Comparison of ENCODE assay signal across 24 mouse cellular contexts in genomic region chr3:131312340-131312739, GRCm38 (mm10). TPM values are rescaled to one million over a fixed set of nuclear protein-coding genes. Genes with fewer than 3 reads are reported as not detected.
A peak's percentile ranks its signal among the peaks of the same experiment; 100 is the strongest.
DNase-seq lines count a peak whose midpoint lies in the region; ATAC-seq and TF ChIP-seq lines count a peak whose summit lies in the region.
"Had no signal": no experiment of that assay in that cellular context is flagged by ENCODE, and none has a peak within 500 bp of the region (broad histone marks: within the 10 kb centered on the region; RNA-seq: fewer than 3 reads in every experiment).

No protein-coding gene starts in this region.

- TF ChIP-seq POLR2A in liver, adult 2 months (IDR thresholded peaks at IDR 0.05; ENCODE audit: extremely low read depth, insufficient read depth, low read length) = no peak

- H3K9ac ChIP-seq in liver, adult 2 months (ENCODE audit: low read depth, low read length) = no peak overlapping the region
- H3K9ac ChIP-seq in liver, embryonic 12.5 days = no peak overlapping the region
- H3K9ac ChIP-seq in liver, postnatal 0 days (replicated peaks) = no peak overlapping the region
- H3K9ac ChIP-seq: embryonic facial prominence, embryonic 13.5 days; forebrain, embryonic 13.5 days; heart, embryonic 15.5 days; hindbrain, embryonic 13.5 days had no signal

- H3K9me3 ChIP-seq in liver, embryonic 12.5 days (replicated peaks) = peaks cover 7% of the 10 kb centered on the region; the same call in 1 of the 2 replicates
- peaks cover 3% of the 10 kb centered on the region; the same call in 1 of the 2 replicates for H3K9me3 ChIP-seq in liver, postnatal 0 days (ENCODE audit: low read length)

- no peak overlapping the region for H3K4me3 ChIP-seq in liver, adult 2 months (ENCODE audit: insufficient read depth, low read depth, low read length)
- no peak overlapping the region for H3K4me3 ChIP-seq in liver, embryonic 12.5 days
- no peak overlapping the region for H3K4me3 ChIP-seq in liver, postnatal 0 days (ENCODE audit: low read depth, low read length)
- H3K4me3 ChIP-seq: embryonic facial prominence, embryonic 13.5 days; forebrain, embryonic 13.5 days; heart, adult 2 months; heart, embryonic 15.5 days; hindbrain, embryonic 13.5 days had no signal

- no peaks in the 10 kb centered on the region for H3K27me3 ChIP-seq in liver, adult 2 months (ENCODE audit: control insufficient read depth, insufficient read depth, low read length)
- H3K27me3 ChIP-seq in liver, embryonic 12.5 days (replicated peaks) = no peaks in the 10 kb centered on the region
- no peaks in the 10 kb centered on the region for H3K27me3 ChIP-seq in liver, postnatal 0 days (ENCODE audit: insufficient read depth, low read length)
- H3K27me3 ChIP-seq: embryonic facial prominence, embryonic 13.5 days; forebrain, embryonic 13.5 days; heart, embryonic 15.5 days; hindbrain, embryonic 13.5 days; Patski had no signal

- peak; percentile 69; the same call in 1 of the 2 replicates for TF ChIP-seq EP300 in liver, postnatal 0 days (IDR thresholded peaks at IDR 0.05; ENCODE audit: low read depth)

- no peaks in the 10 kb centered on the region for H3K79me2 ChIP-seq in liver, adult 2 months (ENCODE audit: control insufficient read depth, insufficient read depth, low read length)

- no peak for TF ChIP-seq CTCF in liver, adult 2 months (IDR thresholded peaks at IDR 0.05; ENCODE audit: low read depth, low read length)
- no peak for TF ChIP-seq CTCF in liver, postnatal 0 days (IDR thresholded peaks at IDR 0.05; ENCODE audit: low read depth)

- peak; percentile 99 for DNase-seq in liver, adult 2 months (ENCODE audit: extremely low read depth, low read depth, low spot score)
- no peak for DNase-seq in liver
- peak; percentile 39 for DNase-seq in liver, postnatal 0 days
- no peak for DNase-seq in frontal cortex, postnatal 14 days (ENCODE audit: low spot score in 2 of 2)
- DNase-seq in gastrocnemius, postnatal 25 days = no peak
- no peak for DNase-seq in natural killer cell, adult 2 months (ENCODE audit: low spot score in 2 of 2)
- DNase-seq: adrenal gland, postnatal 14 days; B cell, adult 2 months; cerebellum, adult 11-12 months; cerebellum, adult 9-11 months; cerebellum, postnatal 36 days; gastrocnemius, postnatal 10 days; heart, adult 2 months; heart, postnatal 14 days had no signal

- H3K27ac ChIP-seq in liver, adult 2 months (replicated peaks; ENCODE audit: insufficient read depth, low read depth, low read length) = peak overlapping the region; percentile 64
- no peak overlapping the region for H3K27ac ChIP-seq in liver, embryonic 12.5 days
- no peak overlapping the region for H3K27ac ChIP-seq in liver, postnatal 0 days (ENCODE audit: low read depth)
- H3K27ac ChIP-seq: embryonic facial prominence, embryonic 13.5 days; forebrain, embryonic 13.5 days; heart, adult 2 months; heart, embryonic 15.5 days; hindbrain, embryonic 13.5 days had no signal

- 16% methylated on average over 9 of the region's 9 CpGs for WGBS in liver, adult 2 months
- WGBS in liver, embryonic 12.5 days (ENCODE audit: insufficient replicate concordance) = 61% methylated on average over 9 of the region's 9 CpGs
- 63% methylated on average over 9 of the region's 9 CpGs for WGBS in liver, postnatal 0 days (ENCODE audit: insufficient replicate concordance)

- ATAC-seq in liver, embryonic 12.5 days = no peak
- peak; percentile 86 for ATAC-seq in liver, postnatal 0 days
- ATAC-seq: activated CD4-positive, CD25-positive, alpha-beta regulatory T cell, adult 4 months; CD4-positive, CD25-positive, alpha-beta regulatory T cell, adult 4 months; forebrain, embryonic 13.5 days; Patski had no signal

- peaks cover 17% of the 10 kb centered on the region for H3K4me1 ChIP-seq in liver, adult 2 months (ENCODE audit: control insufficient read depth, insufficient read depth, low read length)
- no peaks in the 10 kb centered on the region for H3K4me1 ChIP-seq in liver, embryonic 12.5 days
- peaks cover 6% of the 10 kb centered on the region; the same call in 1 of the 2 replicates for H3K4me1 ChIP-seq in liver, postnatal 0 days (ENCODE audit: insufficient read depth)
- H3K4me1 ChIP-seq: embryonic facial prominence, embryonic 13.5 days; heart, embryonic 15.5 days; hindbrain, embryonic 13.5 days had no signal

- no peaks in the 10 kb centered on the region for H3K36me3 ChIP-seq in liver, adult 2 months (ENCODE audit: control insufficient read depth, insufficient read depth, low read length)
- H3K36me3 ChIP-seq in liver, embryonic 12.5 days = no peaks in the 10 kb centered on the region
- H3K36me3 ChIP-seq in liver, postnatal 0 days (replicated peaks; ENCODE audit: insufficient read depth, low read length) = no peaks in the 10 kb centered on the region
- H3K36me3 ChIP-seq: embryonic facial prominence, embryonic 13.5 days; G1E; heart, embryonic 15.5 days; hindbrain, embryonic 13.5 days had no signal

- peak overlapping the region; percentile 10; the same call in 1 of the 2 replicates for H3K4me2 ChIP-seq in liver, embryonic 12.5 days
- no peak overlapping the region for H3K4me2 ChIP-seq in liver, postnatal 0 days (ENCODE audit: low read depth, low read length)
- H3K4me2 ChIP-seq: embryonic facial prominence, embryonic 13.5 days; forebrain, embryonic 13.5 days; heart, embryonic 11.5 days; heart, embryonic 15.5 days; hindbrain, embryonic 13.5 days had no signal

RNA-seq across cellular contexts. Expression of gene Cyp2u1, which starts 9.3 kb away (rescaled TPM):
- total RNA-seq in liver, adult 2 months (2014; rRNA removed) = 6.0 and 17.4 TPM in 2 replicates
- polyA plus RNA-seq in liver, adult 2 months (2012; rRNA removed) = 10.4 and 21.0 TPM in 2 replicates
- 0.29 and 0.67 TPM in 2 replicates for polyA plus RNA-seq in liver, embryonic 12.5 days (2016; fragmentation: Nextera tagmentation; extraction: Ambion mirVana)
- 1.2 and 1.4 TPM in 2 replicates for polyA plus RNA-seq in liver, postnatal 0 days (2015; fragmentation: Nextera tagmentation; extraction: Ambion mirVana)
- total RNA-seq in gastrocnemius, postnatal 25 days (2021) = 10 to 100 TPM; 10.4 to 12.3 TPM
- polyA plus RNA-seq: G1E had no signal

RNA-seq across cellular contexts. Expression of gene Hadh, which starts 40.4 kb away (rescaled TPM):
- total RNA-seq in liver, adult 2 months (2014; rRNA removed) = 282 and 302 TPM in 2 replicates
- polyA plus RNA-seq in liver, adult 2 months (2012; rRNA removed) = 366 and 410 TPM in 2 replicates
- polyA plus RNA-seq in liver, embryonic 12.5 days (2016; fragmentation: Nextera tagmentation; extraction: Ambion mirVana) = 72.7 and 74.3 TPM in 2 replicates
- polyA plus RNA-seq in liver, postnatal 0 days (2015; fragmentation: Nextera tagmentation; extraction: Ambion mirVana) = 279 and 305 TPM in 2 replicates
- 100 to 1,000 TPM; 159 to 184 TPM for total RNA-seq in gastrocnemius, postnatal 25 days (2021)

Comparison
In these comparisons a context has a peak if more than half of its experiments do, and no peak if none do; other contexts are left out.
1. DNase-seq: peak in liver, adult 2 months (single experiment) and liver, postnatal 0 days (single experiment); none in liver (single experiment), frontal cortex, postnatal 14 days (0 of 2), gastrocnemius, postnatal 25 days (single experiment) and natural killer cell, adult 2 months (0 of 2).